Mouse (Mus musculus): ENCODE measurements around the gene Vmn2r28. TPM values are rescaled to one million over a fixed set of nuclear protein-coding genes. Genes with fewer than 3 reads are reported as not detected.

Gene Vmn2r28
- not detected for polyA plus RNA-seq (2017; shearing (Covaris generic))

GRCm38 (mm10) chr7:5493856-5494255 is at the start of gene Vmn2r28:
Gene Vmn2r28, minus strand, starts transcription at chr7:5493956.

GRCm38 (mm10) chr7:5456674-5457073 is 37.1 kb downstream of the Vmn2r28 start, which contains the start of gene Vmn1r59:
Gene Vmn1r59, minus strand, starts transcription at chr7:5456774.

Other genes with a start within 250 kb of the Vmn2r28 start
- not detected for gene Gm5065, start 143.4 kb downstream of the Vmn2r28 start, polyA plus RNA-seq (2017; shearing (Covaris generic))
- 0.44 TPM for gene Nlrp2, start 142.9 kb downstream of the Vmn2r28 start, polyA plus RNA-seq (2017; shearing (Covaris generic))
- not detected for gene Vmn1r58, start 80.6 kb downstream of the Vmn2r28 start, polyA plus RNA-seq (2017; shearing (Covaris generic))
- 0.24 TPM for gene Vmn1r59, start 37.2 kb downstream of the Vmn2r28 start, polyA plus RNA-seq (2017; shearing (Covaris generic))
- 0.23 TPM for gene Vmn1r60, start 53.4 kb upstream of the Vmn2r28 start, polyA plus RNA-seq (2017; shearing (Covaris generic))
- 0.06 TPM for gene Vmn1r61, start 119.3 kb upstream of the Vmn2r28 start, polyA plus RNA-seq (2017; shearing (Covaris generic))
- 0.57 TPM for gene Vmn1r62, start 179.7 kb upstream of the Vmn2r28 start, polyA plus RNA-seq (2017; shearing (Covaris generic))

All from effector memory CD4-positive, alpha-beta T cell, adult 7 months (primary cell).